Mouse (Mus musculus): Measurements from ENCODE around the gene Dcaf7. TPM values are rescaled to one million over a fixed set of nuclear protein-coding genes. Genes with fewer than 3 reads are reported as not detected.

Dcaf7 gene
- polyA plus RNA-seq, 2 experiments from 2014 or later = 22.9 to 23.3 TPM

Other genes starting within 250 kb of the Dcaf7 start
- 1 to 10 TPM in 1 of 2 experiments, under 1 TPM in 1; 0.63 to 1.4 TPM for gene Cyb561, start 83.5 kb upstream of the Dcaf7 start, polyA plus RNA-seq (2017; shearing (Covaris generic))
- gene Ace, start 68.9 kb upstream of the Dcaf7 start, polyA plus RNA-seq (2017; shearing (Covaris generic)) = under 1 TPM in 1 of 2 experiments, not detected in 1; 0.11 TPM
- not detected for gene Ace3, start 42.2 kb upstream of the Dcaf7 start, polyA plus RNA-seq (2017; shearing (Covaris generic))
- not detected for gene Kcnh6, start 28.7 kb upstream of the Dcaf7 start, polyA plus RNA-seq (2017; shearing (Covaris generic))
- gene Taco1, start 29.2 kb downstream of the Dcaf7 start, polyA plus RNA-seq (2017; shearing (Covaris generic)) = 10 to 100 TPM; 11.8 to 13.2 TPM
- 10 to 100 TPM; 14.8 to 21.2 TPM for gene Map3k3, start 47.7 kb downstream of the Dcaf7 start, polyA plus RNA-seq (2017; shearing (Covaris generic))
- gene Gm10840, start 124.0 kb downstream of the Dcaf7 start, polyA plus RNA-seq (2017; shearing (Covaris generic)) = not detected
- 100 to 1,000 TPM; 633 to 743 TPM for gene Limd2, start 124.0 kb downstream of the Dcaf7 start, polyA plus RNA-seq (2017; shearing (Covaris generic))
- 10 to 100 TPM; 30.1 to 33.5 TPM for gene Strada, start 165.3 kb downstream of the Dcaf7 start, polyA plus RNA-seq (2017; shearing (Covaris generic))
- gene Ccdc47, start 179.5 kb downstream of the Dcaf7 start, polyA plus RNA-seq (2017; shearing (Covaris generic)) = 10 to 100 TPM; 65.0 to 74.5 TPM
- gene Ddx42, start 180.1 kb downstream of the Dcaf7 start, polyA plus RNA-seq (2017; shearing (Covaris generic)) = 10 to 100 TPM; 59.1 to 71.5 TPM
- gene Ftsj3, start 219.2 kb downstream of the Dcaf7 start, polyA plus RNA-seq (2017; shearing (Covaris generic)) = 10 to 100 TPM; 43.4 to 53.4 TPM
- 100 to 1,000 TPM; 140 to 180 TPM for gene Psmc5, start 219.3 kb downstream of the Dcaf7 start, polyA plus RNA-seq (2017; shearing (Covaris generic))
- gene Smarcd2, start 236.1 kb downstream of the Dcaf7 start, polyA plus RNA-seq (2017; shearing (Covaris generic)) = 10 to 100 TPM; 17.6 to 23.2 TPM
- under 1 TPM; 0.12 to 0.43 TPM for gene Tcam1, start 239.8 kb downstream of the Dcaf7 start, polyA plus RNA-seq (2017; shearing (Covaris generic))